Mouse (Mus musculus): ENCODE data around the gene St6galnac4.

The St6galnac4 gene

DNA sequence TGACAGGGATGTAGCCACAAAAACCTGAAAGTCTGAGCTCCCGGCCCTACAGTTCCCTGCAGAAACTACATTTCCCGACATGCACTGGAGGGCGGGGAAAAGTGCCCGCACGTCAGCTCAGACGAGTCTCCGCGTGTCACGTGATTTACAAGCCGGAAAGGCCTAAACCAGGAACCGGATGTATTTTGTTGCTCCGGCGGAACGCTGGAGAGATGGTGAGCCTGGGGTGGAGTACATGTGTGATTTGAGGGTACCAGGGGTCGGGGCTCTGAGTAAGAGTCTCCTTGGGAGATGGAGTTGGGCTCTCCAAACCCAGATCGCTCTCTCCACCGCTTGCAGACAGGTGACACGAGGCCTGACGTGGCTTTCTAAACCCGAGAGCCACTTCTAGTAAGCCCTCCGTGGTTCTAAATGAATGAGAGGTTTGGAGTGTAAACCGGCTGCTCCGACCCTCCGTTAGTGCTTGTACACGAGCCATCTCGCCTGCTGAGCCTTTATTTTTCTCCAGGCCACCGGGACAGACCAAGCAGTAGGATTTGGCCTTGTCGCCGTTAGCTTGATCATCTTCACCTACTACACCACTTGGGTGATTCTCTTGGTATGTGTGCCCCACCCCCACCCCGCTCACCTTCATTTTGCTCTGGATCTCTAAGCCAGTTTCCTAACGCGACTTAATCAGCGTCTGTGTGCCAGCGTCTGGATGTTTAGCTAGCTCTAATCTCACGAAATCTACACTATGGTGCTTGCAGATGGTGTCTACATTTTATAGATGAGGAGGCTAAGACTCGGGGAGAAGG is 16.0 kb upstream of the St6galnac4 start, which contains the start of gene Dpm2:
Gene Dpm2 (plus strand): TSS at position 161 of the 797 bp plus-strand sequence.
- peak; percentile 98 for DNase-seq (ENCODE audit: low read depth, low spot score)

DNA sequence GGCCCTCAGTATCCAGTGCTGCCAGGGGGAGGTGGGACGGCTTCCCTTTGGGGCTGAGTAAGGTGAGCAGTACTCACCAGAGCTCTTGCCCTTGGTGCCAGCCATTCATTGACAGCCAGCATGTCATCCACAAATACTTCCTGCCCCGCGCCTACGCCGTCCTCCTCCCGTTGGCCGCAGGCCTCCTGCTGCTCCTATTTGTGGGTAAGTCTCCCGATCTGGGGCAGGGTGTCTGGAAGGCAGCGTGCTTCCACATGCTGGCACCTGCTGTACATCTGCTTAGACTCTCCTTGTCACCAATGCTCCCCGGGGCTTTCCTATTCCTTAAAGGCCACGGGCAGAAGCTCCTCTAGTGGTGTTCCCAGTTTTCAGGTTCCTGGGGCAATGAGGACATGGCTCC is 14.7 kb upstream of the St6galnac4 start:
- DNase-seq (ENCODE audit: low read depth, low spot score) = no peak

GRCm38 (mm10) chr2:32574497-32574896 is 12.4 kb upstream of the St6galnac4 start, which contains the start of gene Pip5kl1:
Gene Pip5kl1 (plus strand): TSS chr2:32574797.
- DNase-seq (ENCODE audit: low read depth, low spot score) = no peak

GRCm38 (mm10) chr2:32574901-32575585 is 11.9 kb upstream of the St6galnac4 start:
- DNase-seq (ENCODE audit: low read depth, low spot score) = peak; percentile 96

DNA sequence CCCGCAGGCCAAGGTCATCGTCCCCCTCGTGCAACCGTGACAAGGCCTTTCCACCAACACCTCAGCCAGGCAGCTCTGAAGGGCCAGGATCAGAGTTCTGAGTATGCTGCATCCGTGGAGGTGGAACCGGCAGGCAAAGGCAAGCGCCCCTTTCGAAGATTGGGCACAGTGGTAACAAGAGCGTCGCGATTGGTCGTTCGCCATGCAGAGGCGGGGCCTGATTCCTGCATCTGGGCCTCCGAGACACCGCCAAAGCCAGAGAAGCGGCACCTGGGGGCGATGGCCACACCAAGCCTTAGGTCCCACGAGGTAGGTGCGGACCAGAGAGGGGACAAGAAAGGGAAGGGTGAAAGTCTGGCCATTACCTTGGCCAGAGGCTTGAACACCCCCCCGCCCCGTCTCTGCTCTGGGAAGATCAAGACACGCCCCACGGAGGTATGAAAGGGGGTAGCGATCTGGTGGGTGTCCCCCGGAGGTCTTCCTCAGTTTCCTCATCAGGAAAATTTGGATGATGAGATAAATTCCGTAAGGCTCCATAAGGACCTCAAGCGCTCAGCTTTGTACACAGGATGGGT is 11.2 kb upstream of the St6galnac4 start, which contains the start of gene 9430097D07Rik:
Gene 9430097D07Rik (minus strand): TSS at position 99 of the 575 bp plus-strand sequence.
- DNase-seq (ENCODE audit: low read depth, low spot score) = no peak

GRCm38 (mm10) chr2:32576532-32576931 is 10.4 kb upstream of the St6galnac4 start:
- DNase-seq (ENCODE audit: low read depth, low spot score) = no peak

DNA sequence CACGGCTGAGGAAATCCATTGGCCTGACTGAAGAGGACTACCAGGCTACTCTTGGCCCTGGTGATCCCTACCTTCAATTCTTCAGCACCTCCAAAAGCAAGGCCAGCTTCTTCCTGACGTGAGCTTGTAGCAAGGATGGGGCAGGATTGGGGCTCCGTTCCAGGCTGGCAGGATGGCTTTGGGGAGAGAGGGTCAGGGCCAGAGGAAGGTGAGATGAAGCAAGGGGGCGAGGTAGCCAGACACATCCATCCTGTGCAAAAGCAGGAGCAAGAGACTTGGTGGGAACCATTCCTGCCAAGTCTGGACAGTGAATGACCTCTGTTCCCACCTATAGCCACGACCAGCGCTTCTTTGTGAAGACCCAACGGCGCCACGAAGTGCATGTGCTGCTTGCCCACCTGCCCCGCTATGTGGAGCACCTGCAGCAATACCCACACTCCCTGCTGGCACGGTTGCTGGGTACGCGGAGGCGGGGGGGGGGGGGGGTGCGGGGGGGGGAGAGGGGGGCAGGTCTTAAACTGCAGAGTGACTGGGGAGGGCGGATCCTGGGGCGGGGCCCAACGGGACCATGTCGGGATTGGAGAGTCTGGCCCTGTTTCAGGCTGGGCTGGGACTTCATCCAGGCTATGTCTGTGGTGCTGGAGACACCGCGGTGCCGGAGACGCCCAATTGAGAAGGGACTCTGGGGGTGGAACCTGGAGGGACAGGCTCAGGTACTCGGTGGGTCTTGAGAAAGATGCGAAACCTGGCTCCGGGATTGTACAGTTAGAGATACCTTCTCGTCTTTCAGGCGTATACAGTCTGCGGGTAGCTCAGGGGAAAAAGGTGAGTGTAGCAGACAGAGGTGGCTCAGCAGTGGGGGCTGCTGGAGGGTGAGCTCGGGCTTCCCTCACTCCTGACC is 8.5 kb upstream of the St6galnac4 start:
- DNase-seq (ENCODE audit: low read depth, low spot score) = no peak

- DNase-seq (ENCODE audit: low read depth, low spot score) = no peak
Measured at GRCm38 (mm10) chr2:32581450-32582095, 5.3 kb upstream of the St6galnac4 start.

DNA sequence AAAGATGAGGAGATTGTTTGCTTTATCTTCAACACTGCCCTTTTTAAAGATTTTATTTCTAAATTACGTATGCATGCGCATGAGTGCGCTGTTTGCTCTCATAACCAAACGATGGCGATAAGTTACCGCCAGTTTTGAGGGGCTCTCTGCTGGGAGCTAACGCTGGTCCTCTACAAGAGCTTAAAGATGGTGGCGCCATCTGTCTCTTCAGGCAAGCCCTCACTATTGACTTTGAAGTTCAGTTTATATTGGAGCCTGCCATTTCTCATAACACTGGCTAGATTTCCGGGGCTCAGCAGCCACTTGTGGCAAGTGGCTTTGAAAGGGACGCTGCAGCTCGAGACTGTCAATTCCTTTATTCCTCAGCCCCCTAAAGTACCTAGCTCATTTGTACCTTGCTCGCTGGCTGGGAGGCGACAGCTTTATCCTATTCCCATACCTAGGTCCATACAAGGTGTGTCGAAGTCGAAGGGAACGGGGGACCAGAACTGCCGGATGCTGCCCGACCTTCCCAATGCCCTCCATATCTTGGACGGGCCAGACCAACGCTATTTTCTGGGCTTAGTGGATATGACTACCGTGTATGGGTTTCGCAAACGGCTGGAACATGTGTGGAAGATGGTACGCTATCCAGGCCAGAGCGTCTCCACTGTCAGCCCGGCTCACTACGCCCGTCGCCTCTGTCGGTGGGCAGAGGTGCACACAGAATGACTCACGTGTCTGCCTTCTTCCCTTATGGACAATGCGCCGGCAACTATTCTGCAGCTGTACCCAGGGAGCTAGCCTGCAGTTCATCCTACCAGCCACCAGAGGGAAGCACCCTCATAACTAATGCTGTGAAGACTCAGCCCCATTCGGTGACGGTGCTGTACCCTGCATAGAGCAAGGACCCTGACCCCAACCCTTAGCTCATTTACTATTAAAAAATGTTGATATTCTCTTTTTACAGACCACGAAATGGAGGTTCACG is 3.8 kb upstream of the St6galnac4 start:
- DNase-seq (ENCODE audit: low read depth, low spot score) = peak; percentile 96

DNA sequence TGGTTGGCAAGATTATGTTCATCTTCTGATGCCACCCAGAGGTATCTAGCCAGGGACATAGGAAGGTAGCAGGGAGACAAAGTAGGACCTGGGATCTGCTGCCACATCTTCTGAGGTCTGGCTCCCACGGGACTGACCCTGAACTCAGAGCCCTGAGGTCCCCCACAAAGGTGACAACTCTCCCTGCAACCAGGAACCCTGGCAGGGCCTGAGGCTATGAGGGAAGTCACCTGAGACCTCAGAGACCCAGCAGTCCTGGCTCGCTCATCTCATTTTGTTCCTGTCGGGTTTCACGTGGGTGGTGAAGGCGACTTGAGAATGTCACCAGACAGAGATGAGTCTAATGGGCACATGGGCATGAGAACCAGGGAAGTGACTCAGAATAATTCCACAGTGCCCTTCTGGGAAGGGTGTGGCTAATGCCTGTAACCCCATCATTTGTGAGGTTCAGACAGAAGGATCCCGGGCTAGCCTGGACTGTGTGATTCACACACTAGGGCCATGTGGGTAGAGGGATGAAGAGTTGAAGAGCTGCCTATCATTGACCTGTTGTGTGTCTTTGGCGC is 1.7 kb upstream of the St6galnac4 start:
- no peak for DNase-seq (ENCODE audit: low read depth, low spot score)

- peak; percentile 68 for DNase-seq (ENCODE audit: low read depth, low spot score)
Measured at GRCm38 (mm10) chr2:32587731-32588321, 931 bp downstream of the St6galnac4 start.

DNA sequence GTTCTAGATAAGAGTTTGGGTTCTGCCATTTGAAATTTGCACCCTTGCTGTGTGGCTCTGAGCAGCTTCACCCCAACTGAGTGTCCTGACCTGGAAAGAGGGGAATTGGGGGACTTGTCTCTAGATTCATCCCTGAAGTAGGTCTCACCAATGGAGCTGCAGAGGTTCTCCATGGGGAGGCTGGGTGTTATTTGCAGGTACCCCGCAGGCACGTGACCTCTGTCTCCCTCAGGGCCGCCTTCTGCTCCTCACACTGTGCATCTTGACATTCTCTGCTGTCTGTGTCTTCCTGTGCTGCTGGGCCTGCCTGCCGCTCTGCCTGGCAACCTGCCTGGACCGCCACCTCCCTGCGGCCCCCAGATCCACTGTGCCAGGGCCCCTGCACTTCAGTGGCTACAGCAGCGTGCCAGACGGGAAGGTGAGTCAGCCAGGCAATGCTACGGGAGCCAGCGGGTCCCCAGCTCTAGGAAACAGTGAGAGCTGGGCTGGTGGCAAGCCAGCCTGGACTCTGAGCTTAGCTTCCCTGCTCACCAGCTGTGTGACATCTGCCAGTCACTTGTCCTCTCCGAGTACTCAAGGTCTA is 2.4 kb downstream of the St6galnac4 start:
- peak; percentile 70 for DNase-seq (ENCODE audit: low read depth, low spot score)

DNA sequence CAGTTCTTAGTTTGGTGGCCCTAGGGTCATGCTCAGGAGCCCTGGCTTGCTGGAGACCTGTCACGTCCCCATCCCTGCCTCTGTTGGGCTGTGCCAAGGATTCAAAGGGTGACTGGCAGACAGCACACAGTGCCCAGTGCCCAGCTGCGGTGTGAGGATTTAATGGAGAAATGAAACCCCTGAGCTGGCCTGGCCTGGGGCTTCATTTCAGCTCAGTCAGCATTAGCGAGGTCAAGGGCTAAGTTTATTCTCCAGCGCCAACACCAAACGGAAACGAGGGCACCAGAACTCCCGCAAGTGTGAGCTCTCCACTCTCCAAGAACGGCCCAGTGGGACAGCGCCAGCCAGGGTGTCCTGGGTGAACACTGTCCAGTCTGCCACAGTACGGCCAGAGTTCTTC is 3.3 kb downstream of the St6galnac4 start:
- no peak for DNase-seq (ENCODE audit: low read depth, low spot score)

- DNase-seq (ENCODE audit: low read depth, low spot score) = no peak
Measured at GRCm38 (mm10) chr2:32591249-32591648, 4.4 kb downstream of the St6galnac4 start.

DNA sequence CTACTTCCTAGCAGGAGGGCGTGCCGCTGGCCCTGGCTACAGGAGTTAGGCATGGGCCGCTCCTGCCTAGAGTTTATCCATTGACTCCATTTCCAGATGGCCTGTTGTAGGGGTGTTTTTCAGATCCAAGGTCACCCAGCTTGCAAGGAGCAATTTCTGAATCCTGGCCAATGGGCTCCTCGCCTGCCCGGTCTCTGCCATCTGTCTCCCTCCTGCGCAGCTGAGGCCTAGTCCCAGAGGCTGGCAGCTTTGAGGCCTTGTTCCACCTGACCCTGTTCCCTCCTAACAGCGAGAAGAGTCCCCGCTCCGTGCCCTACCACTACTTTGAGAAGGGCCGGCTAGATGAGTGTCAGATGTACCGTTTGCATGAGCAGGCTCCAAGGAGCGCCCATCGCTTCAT is 9.8 kb downstream of the St6galnac4 start:
- no peak for DNase-seq (ENCODE audit: low read depth, low spot score)

DNA sequence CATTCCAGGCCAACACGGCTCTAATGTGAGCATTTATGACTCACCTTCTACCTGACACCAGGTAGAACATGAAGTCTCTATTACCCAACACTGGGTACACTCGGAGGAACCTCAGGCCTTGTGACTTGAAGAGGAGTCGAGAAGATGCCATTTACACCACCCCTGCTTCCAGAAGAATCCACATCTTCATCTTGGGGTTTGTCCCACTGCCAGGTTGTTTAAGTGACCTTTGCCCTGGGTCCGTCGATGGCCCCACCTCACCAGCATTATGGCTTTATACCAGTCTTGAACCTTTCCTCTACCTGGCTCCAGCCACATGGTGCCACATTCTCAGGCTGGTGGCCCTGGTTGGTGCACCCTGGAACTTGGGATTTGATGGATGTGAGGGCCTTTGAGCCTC is 10.4 kb downstream of the St6galnac4 start:
- no peak for DNase-seq (ENCODE audit: low read depth, low spot score)

GRCm38 (mm10) chr2:32597699-32598098 is 10.8 kb downstream of the St6galnac4 start:
- DNase-seq (ENCODE audit: low read depth, low spot score) = peak; percentile 72

DNA sequence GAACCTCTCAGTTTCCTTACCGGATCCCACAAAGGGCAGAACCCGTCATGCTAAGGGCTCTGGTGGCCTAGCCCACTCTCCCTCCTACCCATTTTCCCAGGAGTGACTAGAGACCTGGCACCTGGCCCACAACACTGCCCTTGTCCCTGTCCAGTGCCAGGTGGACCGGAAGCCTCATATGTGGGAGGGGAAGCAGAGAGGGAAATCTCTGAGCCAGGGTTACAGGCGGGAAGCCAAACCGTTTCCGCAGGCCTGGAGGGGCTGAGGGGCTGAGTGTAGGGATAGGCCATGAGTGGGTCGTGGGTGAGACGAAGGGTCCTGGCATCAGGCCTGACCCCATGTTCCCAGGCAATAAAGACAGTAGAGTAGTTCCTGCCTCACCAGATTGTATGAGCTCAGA is 11.6 kb downstream of the St6galnac4 start:
- no peak for DNase-seq (ENCODE audit: low read depth, low spot score)

DNA sequence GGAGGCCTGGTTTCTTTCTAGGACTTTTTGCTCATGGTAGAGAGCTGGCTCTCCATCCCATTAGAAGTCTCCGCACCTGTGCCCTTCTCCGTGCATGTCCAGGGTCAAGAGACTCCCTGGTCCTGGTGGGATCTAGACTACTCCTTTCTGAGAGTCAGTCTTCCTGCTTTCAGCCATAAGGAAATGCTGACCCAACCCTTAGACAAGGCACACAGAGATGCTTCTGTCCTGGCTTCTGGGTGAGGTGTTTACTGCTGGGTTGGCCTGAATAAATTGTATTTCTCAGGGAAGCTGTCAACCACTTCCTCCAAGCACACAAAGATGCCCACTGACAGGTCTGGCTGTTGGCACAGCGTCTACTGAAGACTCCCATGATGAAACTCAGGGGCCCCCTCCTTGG is 12.5 kb downstream of the St6galnac4 start, which contains the start of gene St6galnac6:
Gene St6galnac6 (plus strand): TSS at position 301 of the 400 bp plus-strand sequence.
- DNase-seq (ENCODE audit: low read depth, low spot score) = no peak
